Mouse (Mus musculus): Measurements from ENCODE around the gene Acat3.

- TF ChIP-seq EP300 (IDR thresholded peaks at IDR 0.05; ENCODE audit: low read depth) (no peak), CTCF (IDR thresholded peaks at IDR 0.05; ENCODE audit: low read depth) (no peak)
Observed at GRCm38 (mm10) chr17:12956664-12957063, 16.3 kb upstream of the Acat3 start.

All from liver, embryonic 14.5 days (tissue).